Mouse (Mus musculus): ENCODE measurements around the gene Slc10a2. TPM values are rescaled to one million over a fixed set of nuclear protein-coding genes. Genes with fewer than 3 reads are reported as not detected.
"Not testable (repeated sequence)": the region's sequence is repeated elsewhere in the genome, so short reads cannot be mapped to it uniquely, and the experiment has no call there.

Slc10a2 gene
- not detected for total RNA-seq (2021)

GRCm38 (mm10) chr8:5105186-5105585 lies at the start of gene Slc10a2:
Slc10a2 (minus strand) TSS chr8:5105351.
- intact Hi-C loops (cut with DNase I) = no loop called here

GRCm38 (mm10) chr8:5129322-5129829 lies 24.2 kb upstream of the Slc10a2 start:
- no peak for DNase-seq (ENCODE audit: extremely low spot score in 1 of 2, low spot score in 2 of 2)
- intact Hi-C loops (cut with DNase I) = no loop called here

More at GRCm38 (mm10) chr8:5105186-5105585, at the start of gene Slc10a2:
- DNase-seq (ENCODE audit: extremely low spot score in 1 of 2, low spot score in 2 of 2) = no peak

- DNase-seq (ENCODE audit: extremely low spot score in 1 of 2, low spot score in 2 of 2) = no peak
- intact Hi-C loops (cut with DNase I) = no loop called here
These were observed 1.7 kb upstream of the Slc10a2 start for GRCm38 (mm10) chr8:5106855-5107254.

- no peak for DNase-seq (ENCODE audit: extremely low spot score in 1 of 2, low spot score in 2 of 2)
- intact Hi-C loops (cut with DNase I) = no loop called here
These were observed 9.8 kb downstream of the Slc10a2 start for GRCm38 (mm10) chr8:5095392-5095791.

GRCm38 (mm10) chr8:5093991-5094390 lies 11.2 kb downstream of the Slc10a2 start:
- DNase-seq (ENCODE audit: extremely low spot score in 1 of 2, low spot score in 2 of 2); intact Hi-C loops (cut with DNase I): not testable (repeated sequence)

GRCm38 (mm10) chr8:5073654-5074293 lies 31.4 kb downstream of the Slc10a2 start:
- intact Hi-C loops (cut with DNase I) = no loop called here
- DNase-seq (ENCODE audit: extremely low spot score in 1 of 2, low spot score in 2 of 2) = no peak

- intact Hi-C loops (cut with DNase I) = no loop called here
- DNase-seq (ENCODE audit: extremely low spot score in 1 of 2, low spot score in 2 of 2) = no peak
These were observed 46.3 kb downstream of the Slc10a2 start for GRCm38 (mm10) chr8:5058888-5059287.

GRCm38 (mm10) chr8:5044361-5044900 lies 60.7 kb downstream of the Slc10a2 start:
- DNase-seq (ENCODE audit: extremely low spot score in 1 of 2, low spot score in 2 of 2); intact Hi-C loops (cut with DNase I): not testable (repeated sequence)

GRCm38 (mm10) chr8:5038811-5039561 lies 66.2 kb downstream of the Slc10a2 start:
- intact Hi-C loops (cut with DNase I) = no loop called here
- no peak for DNase-seq (ENCODE audit: extremely low spot score in 1 of 2, low spot score in 2 of 2)
